Mouse (Mus musculus) embryonic facial prominence, embryonic 14.5 days (tissue): Measurements from ENCODE around the gene Elp1. TPM values are rescaled to one million over a fixed set of nuclear protein-coding genes. Genes with fewer than 3 reads are reported as not detected.

ENCODE experiments used
- ATAC-seq: fragments of 200-750 bp; cut with Nextera tagmentation; 2 replicates; pipeline ENCODE4 v1.8.0; 2017; ENCODE audit warnings: low read depth, moderate number of reproducible peaks, moderate TSS enrichment
- DNase-seq: peaks from one replicate; pipeline ENCODE4 v3.0.0-alpha.2; 2015; ENCODE audit warnings: low spot score
- H3K27ac ChIP-seq: fragments of 300-500 bp; sonication (generic); replicated peaks from 2 replicates; pipeline ENCODE4 v1.5.1; 2014; ENCODE audit warnings: low read depth, mild to moderate bottlenecking, low read length, moderate library complexity
- H3K27me3 ChIP-seq: fragments of 300-500 bp; sonication (generic); replicated peaks from 2 replicates; pipeline ENCODE4 v1.6.1; 2014; ENCODE audit warnings: low read length; ENCODE audit not compliant: control insufficient read depth, insufficient read depth
- H3K36me3 ChIP-seq: fragments of 300-500 bp; sonication (generic); 2 replicates; pipeline ENCODE4 v1.6.1; 2014; ENCODE audit warnings: low read length, mixed read lengths; ENCODE audit not compliant: control insufficient read depth, insufficient read depth
- H3K4me1 ChIP-seq: fragments of 300-500 bp; sonication (generic); 2 replicates; pipeline ENCODE4 v1.6.1; 2014; ENCODE audit warnings: antibody characterized with exemption, low read length; ENCODE audit not compliant: control insufficient read depth, insufficient read depth
- H3K4me2 ChIP-seq: fragments of 300-500 bp; sonication (generic); 2 replicates; pipeline ENCODE4 v1.6.1; 2014; ENCODE audit warnings: low read depth, mild to moderate bottlenecking, low read length, moderate library complexity, mixed read lengths
- H3K4me3 ChIP-seq: fragments of 300-500 bp; sonication (generic); 2 replicates; pipeline ENCODE4 v1.5.1; 2014; ENCODE audit warnings: low read depth, mild to moderate bottlenecking, low read length
- H3K9ac ChIP-seq: fragments of 300-500 bp; sonication (generic); 2 replicates; pipeline ENCODE4 v1.6.1; 2014; ENCODE audit warnings: low read depth, mild to moderate bottlenecking, low read length, moderate library complexity, mixed read lengths
- H3K9me3 ChIP-seq: fragments of 300-500 bp; sonication (generic); 2 replicates; pipeline ENCODE4 v1.6.1; 2016; ENCODE audit warnings: low read length; ENCODE audit not compliant: control insufficient read depth
- WGBS: fragments of 180-500 bp; shearing (Covaris S2); extraction: QIAGEN DNeasy Blood & Tissue Kit; methylation state at CpG from one replicate; pipeline ENCODE4 v1.1.7; 2014; 5-methylcytosine and 5-hydroxymethylcytosine counted together
- polyA plus RNA-seq: library from polyadenylated mRNA; unstranded; fragments of >200 nt; fragmentation: Nextera tagmentation; extraction: Ambion mirVana; gene quantifications from 2 replicates; pipeline ENCODE4 v1.2.1, GENCODE M21; 2014

The Elp1 gene
- polyA plus RNA-seq, 1 experiment from 2014 or later = 56.8 TPM

DNA sequence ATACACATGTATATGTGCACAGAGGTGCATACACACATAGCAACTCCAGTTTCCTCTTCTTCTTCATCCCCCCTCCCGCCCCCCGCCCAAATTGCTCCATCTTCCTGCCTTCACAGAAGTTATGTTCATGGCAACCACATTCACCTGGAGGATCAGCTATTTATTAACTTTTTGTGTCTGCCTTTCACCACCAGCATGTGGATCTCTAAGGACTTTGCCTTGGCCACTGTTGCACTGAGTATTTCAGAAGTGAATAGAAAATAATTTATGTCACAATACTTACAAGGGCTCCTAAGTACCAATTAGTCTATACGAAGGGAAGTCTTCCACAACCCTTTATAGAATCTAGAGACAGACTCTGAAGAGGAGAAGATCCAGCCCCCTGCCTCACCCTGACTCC, 84.2 kb downstream of the Elp1 start:
- DNase-seq (no peak), ATAC-seq (no peak)
- no peaks in the 10 kb centered on the region for H3K27me3 ChIP-seq
- no peak overlapping the region for H3K4me3 ChIP-seq
- H3K9me3 ChIP-seq = no peaks in the 10 kb centered on the region
- WGBS = 85% methylated on average over 3 of the region's 3 CpGs
- H3K36me3 ChIP-seq = no peaks in the 10 kb centered on the region
- no peak overlapping the region for H3K27ac ChIP-seq
- no peak overlapping the region for H3K9ac ChIP-seq
- H3K4me1 ChIP-seq = peaks cover 6% of the 10 kb centered on the region; the same call in 1 of the 2 replicates
- no peak overlapping the region for H3K4me2 ChIP-seq

GRCm38 (mm10) chr4:56716801-56717200, 85.3 kb downstream of the Elp1 start:
- no peak for ATAC-seq
- H3K4me1 ChIP-seq = peaks cover 6% of the 10 kb centered on the region; the same call in 1 of the 2 replicates
- no peak overlapping the region for H3K4me3 ChIP-seq
- H3K36me3 ChIP-seq = no peaks in the 10 kb centered on the region
- no peak for DNase-seq
- no peak overlapping the region for H3K9ac ChIP-seq
- WGBS = 60% methylated on average over 5 of the region's 5 CpGs
- no peaks in the 10 kb centered on the region for H3K27me3 ChIP-seq
- H3K9me3 ChIP-seq = no peaks in the 10 kb centered on the region
- no peak overlapping the region for H3K27ac ChIP-seq
- no peak overlapping the region for H3K4me2 ChIP-seq

DNA sequence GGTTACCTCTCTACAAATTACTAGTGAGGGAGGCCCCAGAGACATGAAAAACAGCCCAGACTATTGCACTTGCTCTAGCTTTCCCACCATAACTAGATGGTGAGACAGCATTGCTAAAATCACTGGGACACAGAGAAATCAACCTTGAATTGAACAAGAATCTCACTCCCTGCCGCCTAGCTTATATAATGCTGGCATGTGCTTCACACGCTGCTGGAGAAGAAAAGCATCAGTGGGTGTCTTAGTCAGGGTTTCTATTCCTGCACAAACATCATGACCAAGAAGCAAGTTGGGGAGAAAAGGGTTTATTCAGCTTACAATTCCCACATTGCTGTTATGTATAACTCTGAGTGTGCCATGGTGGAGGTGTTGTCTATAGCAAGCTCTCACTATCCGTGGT, 89.0 kb downstream of the Elp1 start:
- DNase-seq = no peak
- Histone ChIP-seq H3K4me3 (no peak overlapping the region), H3K27me3 (no peaks in the 10 kb centered on the region), H3K4me1 (no peaks in the 10 kb centered on the region; the same call in 1 of the 2 replicates), H3K36me3 (no peaks in the 10 kb centered on the region), H3K27ac (no peak overlapping the region), H3K9me3 (no peaks in the 10 kb centered on the region), H3K4me2 (no peak overlapping the region), H3K9ac (no peak overlapping the region)
- 88% methylated on average over 3 of the region's 3 CpGs for WGBS
- no peak for ATAC-seq

DNA sequence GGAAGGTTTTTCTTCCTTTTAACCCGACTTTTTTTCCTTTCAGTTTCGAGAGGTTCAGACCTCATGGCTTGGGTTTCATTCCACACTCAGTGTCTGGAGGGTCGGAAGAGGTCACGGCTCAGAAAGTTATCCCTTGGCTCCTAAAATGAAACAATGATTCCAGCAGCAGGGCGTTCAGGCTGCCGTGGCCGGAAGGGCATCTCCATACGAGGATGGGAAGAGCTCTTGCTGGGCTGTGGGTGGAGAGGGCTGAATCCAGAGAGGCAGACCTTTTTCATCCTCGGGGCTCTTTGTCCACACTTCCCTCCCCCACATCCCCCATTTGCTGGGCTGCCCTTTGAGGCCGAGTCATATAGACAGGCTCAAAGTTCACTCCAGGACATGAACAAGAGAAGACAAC, 99.9 kb downstream of the Elp1 start:
- Histone ChIP-seq H3K9ac (no peak overlapping the region), H3K4me2 (peak overlapping the region; percentile 10; the same call in 1 of the 2 replicates), H3K4me3 (peak overlapping the region; percentile 7; the same call in 1 of the 2 replicates), H3K9me3 (no peaks in the 10 kb centered on the region), H3K36me3 (no peaks in the 10 kb centered on the region), H3K27me3 (no peaks in the 10 kb centered on the region), H3K4me1 (peaks cover 12% of the 10 kb centered on the region), H3K27ac (no peak overlapping the region)
- ATAC-seq (no peak), DNase-seq (no peak)
- WGBS = 10% methylated on average over 10 of the region's 10 CpGs

Other genes with a start within 250 kb of the Elp1 start
- not detected in 2 replicates for gene Gm26657, start 62.3 kb downstream of the Elp1 start, polyA plus RNA-seq
- not detected in 2 replicates for gene Actl7b, start 60.9 kb downstream of the Elp1 start, polyA plus RNA-seq
- not detected in 2 replicates for gene Actl7a, start 58.9 kb downstream of the Elp1 start, polyA plus RNA-seq
- 17.6 and 18.6 TPM in 2 replicates for gene Fam206a, start within 50 bp of the Elp1 start, polyA plus RNA-seq
- 23.2 and 28.0 TPM in 2 replicates for gene Ctnnal1, start 62.9 kb upstream of the Elp1 start, polyA plus RNA-seq
- gene Tmem245, start 145.1 kb upstream of the Elp1 start, polyA plus RNA-seq = 9.8 and 11.7 TPM in 2 replicates
- 4.0 and 4.9 TPM in 2 replicates for gene Frrs1l, start 188.1 kb upstream of the Elp1 start, polyA plus RNA-seq